Mouse (Mus musculus) heart, embryonic 13.5 days (tissue): Measurements from ENCODE around the gene Glp2r. TPM values are rescaled to one million over a fixed set of nuclear protein-coding genes. Genes with fewer than 3 reads are reported as not detected.

Experiments used
- ATAC-seq: fragments of 200-750 bp; cut with Nextera tagmentation; 2 replicates; pipeline ENCODE4 v1.8.0; 2017; ENCODE audit warnings: moderate TSS enrichment; ENCODE audit not compliant: insufficient number of reproducible peaks, low FRiP score, low TSS enrichment; ENCODE audit errors: extremely low read depth
- H3K27ac ChIP-seq: fragments of 300-500 bp; sonication (generic); replicated peaks from 2 replicates; pipeline ENCODE4 v1.5.1; 2015; ENCODE audit warnings: moderate library complexity, mild to moderate bottlenecking, inconsistent platforms
- H3K27me3 ChIP-seq: fragments of 300-500 bp; sonication (generic); replicated peaks from 2 replicates; pipeline ENCODE4 v1.6.1; 2015; ENCODE audit warnings: mild to moderate bottlenecking, inconsistent platforms
- H3K36me3 ChIP-seq: fragments of 300-500 bp; sonication (generic); 2 replicates; pipeline ENCODE4 v1.6.1; 2015; ENCODE audit warnings: mild to moderate bottlenecking, inconsistent platforms
- H3K4me1 ChIP-seq: fragments of 300-500 bp; sonication (generic); 2 replicates; pipeline ENCODE4 v1.6.1; 2015; ENCODE audit warnings: inconsistent platforms
- H3K4me2 ChIP-seq: fragments of 300-500 bp; sonication (generic); 2 replicates; pipeline ENCODE4 v1.6.1; 2015; ENCODE audit warnings: inconsistent platforms, mild to moderate bottlenecking, moderate library complexity
- H3K4me3 ChIP-seq: fragments of 300-500 bp; sonication (generic); 2 replicates; pipeline ENCODE4 v1.5.1; 2015; ENCODE audit warnings: moderate library complexity, mild to moderate bottlenecking, inconsistent platforms
- H3K9ac ChIP-seq: fragments of 300-500 bp; sonication (generic); 2 replicates; pipeline ENCODE4 v1.6.1; 2015; ENCODE audit warnings: inconsistent platforms, mild to moderate bottlenecking, moderate library complexity
- H3K9me3 ChIP-seq: fragments of 300-500 bp; sonication (generic); 2 replicates; pipeline ENCODE4 v1.6.1; 2016; ENCODE audit warnings: inconsistent platforms
- WGBS: fragments of 180-500 bp; shearing (Covaris S2); methylation state at CpG from one replicate; pipeline ENCODE4 v1.1.7; 2015; ENCODE audit warnings: mixed read lengths; 5-methylcytosine and 5-hydroxymethylcytosine counted together
- polyA plus RNA-seq: library from polyadenylated mRNA; unstranded; fragments of >200 nt; fragmentation: Nextera tagmentation; extraction: Ambion mirVana; gene quantifications from 2 replicates; pipeline ENCODE4 v1.2.1, GENCODE M21; 2015

Gene Glp2r
- polyA plus RNA-seq, 1 experiment from 2014 or later, result not detected

DNA sequence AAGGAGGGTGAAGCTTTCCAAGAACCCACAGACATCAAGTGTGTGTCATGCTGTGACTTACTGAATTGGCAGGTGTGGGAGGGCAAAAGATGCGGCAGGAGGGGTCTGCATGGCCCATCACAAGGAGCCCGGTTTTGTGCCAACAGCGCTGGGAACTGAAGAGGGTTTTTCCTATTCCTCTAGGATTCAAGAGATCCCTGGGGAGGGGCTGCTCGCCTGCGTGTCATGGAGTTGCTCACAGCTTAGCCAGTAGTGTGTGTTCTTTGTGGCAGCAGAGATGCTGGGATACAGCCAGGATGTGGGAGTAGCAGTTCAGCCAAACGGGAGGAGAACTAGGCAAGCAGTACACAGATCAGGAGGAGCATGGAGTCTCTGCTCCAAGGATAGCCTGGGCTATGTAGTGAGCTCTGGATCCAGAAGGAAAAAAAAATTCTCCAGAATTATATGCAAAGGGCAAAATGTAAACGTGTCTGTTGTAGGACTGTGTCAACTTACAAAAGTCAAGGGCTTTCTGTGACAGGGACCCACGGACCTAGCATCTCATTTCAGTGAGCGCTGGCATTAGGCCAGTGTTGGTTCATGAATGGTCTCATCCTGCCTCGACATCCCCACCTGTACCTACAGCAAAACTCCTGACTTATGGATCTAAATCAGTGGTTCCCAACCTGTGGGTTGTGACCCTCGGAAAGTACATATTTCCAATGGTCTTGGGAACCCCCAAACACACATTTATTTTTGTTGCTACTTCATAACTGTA, 122.1 kb downstream of the Glp2r start:
- no peak overlapping the region for H3K4me3 ChIP-seq
- H3K9me3 ChIP-seq, result no peaks in the 10 kb centered on the region
- H3K4me1 ChIP-seq, result peaks cover 13% of the 10 kb centered on the region
- ATAC-seq, result no peak
- 66% methylated on average over 11 of the region's 11 CpGs for WGBS
- no peaks in the 10 kb centered on the region for H3K36me3 ChIP-seq
- no peaks in the 10 kb centered on the region for H3K27me3 ChIP-seq
- no peak overlapping the region for H3K9ac ChIP-seq
- H3K4me2 ChIP-seq, result no peak overlapping the region
- no peak overlapping the region for H3K27ac ChIP-seq

GRCm38 (mm10) chr11:67647745-67648144, 123.2 kb downstream of the Glp2r start:
- Histone ChIP-seq H3K27ac (no peak overlapping the region), H3K4me3 (no peak overlapping the region), H3K36me3 (no peaks in the 10 kb centered on the region), H3K27me3 (no peaks in the 10 kb centered on the region), H3K9ac (no peak overlapping the region), H3K4me2 (no peak overlapping the region), H3K9me3 (no peaks in the 10 kb centered on the region), H3K4me1 (peaks cover 10% of the 10 kb centered on the region)
- WGBS, result 22% methylated on average over 5 of the region's 5 CpGs
- ATAC-seq, result no peak

GRCm38 (mm10) chr11:67644632-67645149, 126.3 kb downstream of the Glp2r start:
- no peak overlapping the region for H3K4me3 ChIP-seq
- WGBS, result 52% methylated on average over 6 of the region's 6 CpGs
- no peaks in the 10 kb centered on the region for H3K27me3 ChIP-seq
- H3K36me3 ChIP-seq, result no peaks in the 10 kb centered on the region
- H3K4me2 ChIP-seq, result no peak overlapping the region
- H3K9me3 ChIP-seq, result no peaks in the 10 kb centered on the region
- no peak for ATAC-seq
- H3K27ac ChIP-seq, result no peak overlapping the region
- H3K9ac ChIP-seq, result no peak overlapping the region
- no peaks in the 10 kb centered on the region for H3K4me1 ChIP-seq

DNA sequence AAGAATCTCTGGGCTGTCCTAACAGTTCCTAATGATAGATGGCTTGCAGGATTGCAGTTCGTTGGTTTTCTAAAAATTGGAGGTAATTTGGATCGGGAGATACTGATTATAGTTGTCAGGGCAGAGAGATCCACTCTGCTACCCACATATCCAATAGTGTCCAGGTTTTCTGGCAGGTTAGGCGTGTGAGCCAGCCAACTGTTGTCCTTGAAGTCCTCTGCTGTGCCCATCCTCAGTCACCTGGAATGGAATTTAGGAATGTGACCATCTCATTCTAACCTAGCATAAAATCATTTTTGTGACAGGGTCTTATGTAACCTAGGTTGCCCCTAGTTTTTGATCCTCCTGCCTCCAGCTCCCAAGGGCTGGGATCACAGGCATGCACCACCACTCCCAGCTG, 127.5 kb downstream of the Glp2r start:
- Histone ChIP-seq H3K36me3 (no peaks in the 10 kb centered on the region), H3K4me2 (no peak overlapping the region), H3K4me1 (no peaks in the 10 kb centered on the region), H3K27ac (no peak overlapping the region), H3K9me3 (no peaks in the 10 kb centered on the region), H3K4me3 (no peak overlapping the region), H3K9ac (no peak overlapping the region), H3K27me3 (no peaks in the 10 kb centered on the region)
- WGBS, result 70% methylated on average over 3 of the region's 3 CpGs
- ATAC-seq, result no peak

GRCm38 (mm10) chr11:67642835-67643234, 128.1 kb downstream of the Glp2r start:
- Histone ChIP-seq H3K9ac (no peak overlapping the region), H3K4me2 (no peak overlapping the region), H3K36me3 (no peaks in the 10 kb centered on the region), H3K9me3 (no peaks in the 10 kb centered on the region), H3K27me3 (no peaks in the 10 kb centered on the region), H3K27ac (no peak overlapping the region), H3K4me1 (no peaks in the 10 kb centered on the region), H3K4me3 (no peak overlapping the region)
- 53% methylated on average over 5 of the region's 5 CpGs for WGBS
- ATAC-seq, result no peak

GRCm38 (mm10) chr11:67642421-67642820, 128.5 kb downstream of the Glp2r start:
- H3K9ac ChIP-seq, result no peak overlapping the region
- no peaks in the 10 kb centered on the region for H3K27me3 ChIP-seq
- no peak overlapping the region for H3K4me3 ChIP-seq
- ATAC-seq, result no peak
- WGBS, result 89% methylated on average over 8 of the region's 8 CpGs
- H3K27ac ChIP-seq, result no peak overlapping the region
- H3K4me1 ChIP-seq, result no peaks in the 10 kb centered on the region
- H3K36me3 ChIP-seq, result no peaks in the 10 kb centered on the region
- no peaks in the 10 kb centered on the region for H3K9me3 ChIP-seq
- H3K4me2 ChIP-seq, result no peak overlapping the region

- Histone ChIP-seq H3K9ac (no peak overlapping the region), H3K4me3 (no peak overlapping the region), H3K4me2 (no peak overlapping the region), H3K4me1 (0 out of 2 replicates have a peak, but pooled peaks cover 4% of the 10 kb centered on the region), H3K36me3 (no peaks in the 10 kb centered on the region), H3K27me3 (no peaks in the 10 kb centered on the region), H3K9me3 (no peaks in the 10 kb centered on the region), H3K27ac (no peak overlapping the region)
- 84% methylated on average over 6 of the region's 6 CpGs for WGBS
- ATAC-seq, result no peak
Measured at GRCm38 (mm10) chr11:67640299-67640698, 130.7 kb downstream of the Glp2r start.

DNA sequence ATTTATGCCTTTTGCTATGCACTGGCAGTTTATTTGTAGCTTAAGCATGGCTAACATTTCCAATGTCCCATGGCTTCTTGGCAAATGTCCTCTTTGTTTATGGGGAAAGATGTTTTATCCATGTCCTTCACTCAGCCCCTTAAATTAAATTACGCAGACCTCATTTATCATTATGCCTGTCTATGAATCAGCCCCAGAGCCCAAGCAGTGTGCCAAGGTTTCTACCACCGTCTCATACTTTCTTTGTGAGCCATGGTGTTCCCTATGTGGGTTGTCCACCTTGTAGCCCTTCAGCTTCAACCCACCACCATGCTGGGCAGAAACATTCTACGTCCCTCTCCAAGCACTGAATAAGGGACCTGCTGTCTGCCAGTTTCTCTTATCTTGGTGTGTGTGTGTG, 132.6 kb downstream of the Glp2r start:
- 72% methylated on average over 3 of the region's 3 CpGs for WGBS

GRCm38 (mm10) chr11:67636905-67637586, 133.9 kb downstream of the Glp2r start:
- no peak for ATAC-seq
- H3K36me3 ChIP-seq, result no peaks in the 10 kb centered on the region
- WGBS, result 63% methylated on average over 6 of the region's 6 CpGs
- H3K27me3 ChIP-seq, result no peaks in the 10 kb centered on the region
- H3K27ac ChIP-seq, result no peak overlapping the region
- no peak overlapping the region for H3K4me3 ChIP-seq
- H3K4me2 ChIP-seq, result no peak overlapping the region
- H3K9me3 ChIP-seq, result no peaks in the 10 kb centered on the region
- H3K4me1 ChIP-seq, result 0 out of 2 replicates have a peak, but pooled peaks cover 4% of the 10 kb centered on the region
- no peak overlapping the region for H3K9ac ChIP-seq

More for the DNA sequence above, 132.6 kb downstream of the Glp2r start:
- Histone ChIP-seq H3K4me1 (0 out of 2 replicates have a peak, but pooled peaks cover 4% of the 10 kb centered on the region), H3K9ac (no peak overlapping the region), H3K4me3 (no peak overlapping the region), H3K9me3 (no peaks in the 10 kb centered on the region), H3K36me3 (no peaks in the 10 kb centered on the region), H3K27me3 (no peaks in the 10 kb centered on the region), H3K4me2 (no peak overlapping the region), H3K27ac (no peak overlapping the region)
- ATAC-seq, result no peak

- Histone ChIP-seq H3K9ac (no peak overlapping the region), H3K36me3 (no peaks in the 10 kb centered on the region), H3K4me2 (no peak overlapping the region), H3K27me3 (no peaks in the 10 kb centered on the region), H3K9me3 (no peaks in the 10 kb centered on the region), H3K27ac (no peak overlapping the region), H3K4me1 (0 out of 2 replicates have a peak, but pooled peaks cover 4% of the 10 kb centered on the region), H3K4me3 (no peak overlapping the region)
- no peak for ATAC-seq
- WGBS, result 47% methylated on average over 4 of the region's 4 CpGs
Measured at GRCm38 (mm10) chr11:67636201-67636600, 134.8 kb downstream of the Glp2r start.

DNA sequence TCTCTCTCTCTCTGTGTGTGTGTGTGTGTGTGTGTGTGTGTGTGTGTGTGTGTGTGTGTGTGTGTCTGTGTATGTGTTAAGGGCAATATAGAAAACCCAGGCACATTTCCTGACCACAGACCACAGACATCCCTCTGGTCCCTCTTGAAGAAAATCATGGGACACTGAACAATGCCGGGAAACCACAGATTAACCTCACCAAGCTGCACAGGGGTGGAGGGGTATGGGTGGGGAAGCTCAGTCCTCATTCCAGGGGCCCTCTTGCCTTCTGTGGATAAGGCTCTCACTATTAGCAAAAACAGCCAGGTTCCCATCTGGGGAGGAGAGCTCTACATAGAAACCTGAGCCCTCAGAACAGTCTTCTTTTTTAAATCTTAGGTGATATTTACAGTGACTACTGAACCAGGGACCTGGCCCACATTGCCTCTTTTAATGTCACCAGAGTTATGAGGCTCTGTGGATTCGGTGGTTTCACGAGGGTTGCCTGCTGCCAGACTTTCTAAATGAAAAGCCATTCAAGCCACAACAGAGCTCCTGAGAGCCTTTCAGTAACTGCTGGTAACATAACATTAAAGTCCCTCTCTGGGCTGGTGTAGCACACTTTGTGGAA, 137.2 kb downstream of the Glp2r start:
- WGBS, result 63% methylated on average over 3 of the region's 3 CpGs
- Histone ChIP-seq H3K27ac (no peak overlapping the region), H3K4me1 (peaks cover 6% of the 10 kb centered on the region)

More for the DNA sequence above, 137.2 kb downstream of the Glp2r start:
- no peaks in the 10 kb centered on the region for H3K27me3 ChIP-seq
- H3K4me3 ChIP-seq, result no peak overlapping the region
- no peaks in the 10 kb centered on the region for H3K9me3 ChIP-seq
- no peak overlapping the region for H3K4me2 ChIP-seq
- no peak for ATAC-seq
- H3K9ac ChIP-seq, result no peak overlapping the region
- H3K36me3 ChIP-seq, result no peaks in the 10 kb centered on the region
